Mouse (Mus musculus) cerebellum, postnatal 36 days (tissue): ENCODE data around the gene Jarid2.
"Not testable (repeated sequence)": the region's sequence is repeated elsewhere in the genome, so short reads cannot be mapped to it uniquely, and the experiment has no call there.

Experiments used
- DNase-seq, 2 experiments: peaks; one replicate each; pipeline ENCODE4 v3.0.0; 2021 to 2022; ENCODE audit warnings: mixed read lengths in 2 of 2

Gene Jarid2

GRCm38 (mm10) chr13:44729424-44729971 is at the start of gene Jarid2:
TSS of gene Jarid2 (plus strand) at chr13:44729474.
- peak; percentile 53 to 55 for DNase-seq

GRCm38 (mm10) chr13:44681051-44681450 is 48.2 kb upstream of the Jarid2 start:
- DNase-seq, result no peak

GRCm38 (mm10) chr13:44688140-44688539 is 41.1 kb upstream of the Jarid2 start:
- no peak for DNase-seq

- no peak for DNase-seq
Observed at GRCm38 (mm10) chr13:44697628-44698027, 31.6 kb upstream of the Jarid2 start.

- DNase-seq, result no peak
Observed at GRCm38 (mm10) chr13:44704036-44704801, 25.1 kb upstream of the Jarid2 start.

- no peak for DNase-seq
Observed at GRCm38 (mm10) chr13:44705031-44705742, 24.1 kb upstream of the Jarid2 start.

GRCm38 (mm10) chr13:44705743-44706044 is 23.6 kb upstream of the Jarid2 start:
- no peak for DNase-seq

- no peak for DNase-seq
Observed at GRCm38 (mm10) chr13:44706206-44706915, 22.9 kb upstream of the Jarid2 start.

GRCm38 (mm10) chr13:44707176-44707575 is 22.1 kb upstream of the Jarid2 start:
- no peak for DNase-seq

GRCm38 (mm10) chr13:44708336-44709017 is 20.8 kb upstream of the Jarid2 start:
- no peak for DNase-seq

- DNase-seq, result no peak
Observed at GRCm38 (mm10) chr13:44709747-44710480, 19.4 kb upstream of the Jarid2 start.

- DNase-seq, result no peak
Observed at GRCm38 (mm10) chr13:44711062-44711461, 18.2 kb upstream of the Jarid2 start.

GRCm38 (mm10) chr13:44711882-44712281 is 17.4 kb upstream of the Jarid2 start:
- DNase-seq, result no peak

- no peak for DNase-seq
Observed at GRCm38 (mm10) chr13:44715187-44715885, 13.9 kb upstream of the Jarid2 start.

- DNase-seq, result no peak
Observed at GRCm38 (mm10) chr13:44717838-44718237, 11.4 kb upstream of the Jarid2 start.

GRCm38 (mm10) chr13:44718465-44718864 is 10.8 kb upstream of the Jarid2 start:
- DNase-seq, result not testable (repeated sequence)

- no peak for DNase-seq
Observed at GRCm38 (mm10) chr13:44720094-44720493, 9.2 kb upstream of the Jarid2 start.

- DNase-seq, result no peak
Observed at GRCm38 (mm10) chr13:44721891-44722547, 7.3 kb upstream of the Jarid2 start.

GRCm38 (mm10) chr13:44723522-44723921 is 5.8 kb upstream of the Jarid2 start:
- not testable (repeated sequence) for DNase-seq

GRCm38 (mm10) chr13:44728145-44728880 is 961 bp upstream of the Jarid2 start:
- DNase-seq, result no peak
